Mouse (Mus musculus): ENCODE measurements around the gene Tmem246. TPM values are rescaled to one million over a fixed set of nuclear protein-coding genes. Genes with fewer than 3 reads are reported as not detected.

Gene Tmem246
- polyA plus RNA-seq, 1 experiment from 2014 or later = 17.4 TPM

DNA sequence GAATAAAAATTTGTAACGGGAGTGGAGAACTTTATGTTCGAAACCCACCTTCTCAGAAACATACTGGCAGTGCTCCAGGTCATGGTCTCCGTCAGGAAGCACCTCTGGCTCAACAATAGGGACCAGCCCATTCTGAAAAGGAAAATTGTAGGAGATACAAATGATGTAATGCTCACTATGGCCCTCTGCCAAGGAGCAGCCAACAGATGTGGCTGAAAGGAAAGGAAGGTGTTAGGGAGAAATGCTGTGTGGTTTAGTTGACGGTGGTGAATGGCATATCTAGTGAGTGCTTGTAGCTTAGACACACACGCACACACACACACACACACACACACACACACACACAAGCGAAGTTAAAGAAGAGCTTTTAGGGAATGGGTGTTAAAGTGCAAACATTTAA lies 58.0 kb downstream of the Tmem246 start:
- H3K9ac ChIP-seq (ENCODE audit: low read depth, low read length) = no peak overlapping the region
- no peaks in the 10 kb centered on the region for H3K9me3 ChIP-seq (ENCODE audit: control insufficient read depth, low read length)
- 67% methylated on average over 6 of the region's 6 CpGs for whole genome bisulfite sequencing
- DNase-seq (ENCODE audit: low spot score) (no peak), ATAC-seq (replicated peaks; ENCODE audit: low FRiP score) (no peak)
- no peak overlapping the region for H3K27ac ChIP-seq (ENCODE audit: low read depth, low read length)
- no peak overlapping the region for H3K4me2 ChIP-seq
- H3K36me3 ChIP-seq (ENCODE audit: control insufficient read depth, insufficient read depth, low read length) = no peaks in the 10 kb centered on the region
- no peaks in the 10 kb centered on the region for H3K27me3 ChIP-seq (replicated peaks; ENCODE audit: control insufficient read depth, insufficient read depth, low read length)
- no peak overlapping the region for H3K4me3 ChIP-seq (ENCODE audit: low read depth, low read length)
- H3K4me1 ChIP-seq (replicated peaks; ENCODE audit: control insufficient read depth, insufficient read depth, low read length) = no peaks in the 10 kb centered on the region

DNA sequence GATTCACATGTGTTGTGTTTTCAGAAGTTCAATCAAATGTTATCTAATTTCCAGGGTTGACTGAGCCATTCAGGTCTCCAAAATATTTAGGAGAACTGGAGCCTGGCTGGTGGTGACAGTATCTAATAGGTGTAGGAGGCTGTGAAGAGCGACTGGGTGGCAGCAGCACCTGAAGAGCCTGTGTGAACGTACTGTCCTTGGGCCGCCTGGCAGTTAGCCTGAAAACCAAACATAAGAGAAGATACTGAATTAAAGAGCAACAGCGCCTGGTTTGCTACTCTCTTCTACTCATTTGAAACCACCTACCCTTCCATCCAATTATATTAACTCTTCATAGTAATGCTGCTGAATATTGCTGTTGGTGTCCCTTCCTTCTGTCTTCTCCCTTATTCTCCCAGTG lies 61.0 kb downstream of the Tmem246 start:
- no peak for ATAC-seq (replicated peaks; ENCODE audit: low FRiP score)
- 86% methylated on average over 4 of the region's 4 CpGs for WGBS

DNA sequence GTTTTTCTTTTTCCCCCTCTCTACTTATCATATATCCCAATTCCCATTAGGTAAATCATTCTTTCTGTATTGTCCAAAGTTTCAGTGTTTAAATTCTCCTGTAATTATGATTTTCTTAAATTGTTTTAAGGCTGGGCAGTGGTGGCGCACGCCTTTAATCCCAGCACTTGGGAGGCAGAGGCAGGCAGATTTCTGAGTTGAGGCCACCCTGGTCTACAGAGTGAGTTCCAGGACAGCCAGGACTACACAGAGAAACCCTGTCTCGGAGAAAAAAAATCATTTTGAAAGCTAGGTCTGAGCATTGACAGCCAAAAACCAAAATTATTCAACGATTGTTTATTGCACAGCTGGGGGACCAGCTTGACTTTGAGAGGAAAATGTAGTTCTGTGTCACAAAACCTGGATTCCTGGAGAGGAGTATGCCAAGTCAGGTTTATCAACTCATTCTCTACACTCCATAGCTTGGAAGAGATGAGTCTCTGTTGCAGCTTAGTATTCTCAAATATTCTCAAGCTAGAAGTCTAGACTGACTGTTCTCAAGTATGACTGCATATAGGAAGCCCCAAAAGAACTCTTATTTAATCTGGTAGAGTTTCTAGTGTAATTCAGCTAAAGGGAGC lies 61.9 kb downstream of the Tmem246 start:
- Histone ChIP-seq H3K4me2 (no peak overlapping the region), H3K36me3 (ENCODE audit: control insufficient read depth, insufficient read depth, low read length) (no peaks in the 10 kb centered on the region; the same call in 1 of the 2 replicates), H3K9ac (ENCODE audit: low read depth, low read length) (no peak overlapping the region), H3K9me3 (ENCODE audit: control insufficient read depth, low read length) (no peaks in the 10 kb centered on the region), H3K27me3 (replicated peaks; ENCODE audit: control insufficient read depth, insufficient read depth, low read length) (no peaks in the 10 kb centered on the region), H3K4me3 (ENCODE audit: low read depth, low read length) (no peak overlapping the region), H3K4me1 (replicated peaks; ENCODE audit: control insufficient read depth, insufficient read depth, low read length) (no peaks in the 10 kb centered on the region), H3K27ac (ENCODE audit: low read depth, low read length) (no peak overlapping the region)
- ATAC-seq (replicated peaks; ENCODE audit: low FRiP score) = no peak
- DNase-seq (ENCODE audit: low spot score) = no peak
- 82% methylated on average over 4 of the region's 4 CpGs for WGBS

More for the DNA sequence above, 61.0 kb downstream of the Tmem246 start:
- Histone ChIP-seq H3K4me3 (ENCODE audit: low read depth, low read length) (no peak overlapping the region), H3K27ac (ENCODE audit: low read depth, low read length) (no peak overlapping the region), H3K9me3 (ENCODE audit: control insufficient read depth, low read length) (no peaks in the 10 kb centered on the region), H3K9ac (ENCODE audit: low read depth, low read length) (no peak overlapping the region), H3K27me3 (replicated peaks; ENCODE audit: control insufficient read depth, insufficient read depth, low read length) (no peaks in the 10 kb centered on the region), H3K36me3 (ENCODE audit: control insufficient read depth, insufficient read depth, low read length) (no peaks in the 10 kb centered on the region), H3K4me2 (no peak overlapping the region), H3K4me1 (replicated peaks; ENCODE audit: control insufficient read depth, insufficient read depth, low read length) (no peaks in the 10 kb centered on the region)
- DNase-seq (ENCODE audit: low spot score) = no peak

DNA sequence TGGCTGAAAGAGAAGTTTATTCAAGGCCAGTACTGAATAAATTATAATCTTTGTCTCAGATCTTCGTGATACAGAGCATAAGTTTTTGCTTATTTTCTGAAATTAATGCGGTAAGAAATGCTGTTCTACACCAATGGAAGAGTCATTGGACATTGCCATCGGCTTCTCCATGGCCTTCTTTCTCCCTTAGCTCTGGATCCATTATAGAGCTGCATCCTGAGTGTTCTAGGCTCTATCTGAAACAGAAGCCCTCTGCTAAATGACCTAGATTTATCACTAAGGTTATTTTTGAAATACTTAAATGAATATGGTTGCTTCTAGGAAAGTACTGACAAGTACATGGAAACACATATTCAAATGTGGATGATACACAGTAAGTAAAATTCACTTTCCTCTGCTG lies 62.6 kb downstream of the Tmem246 start:
- Histone ChIP-seq H3K27me3 (replicated peaks; ENCODE audit: control insufficient read depth, insufficient read depth, low read length) (no peaks in the 10 kb centered on the region), H3K4me3 (ENCODE audit: low read depth, low read length) (no peak overlapping the region), H3K9ac (ENCODE audit: low read depth, low read length) (no peak overlapping the region), H3K36me3 (ENCODE audit: control insufficient read depth, insufficient read depth, low read length) (peaks cover 7% of the 10 kb centered on the region), H3K4me2 (no peak overlapping the region), H3K4me1 (replicated peaks; ENCODE audit: control insufficient read depth, insufficient read depth, low read length) (no peaks in the 10 kb centered on the region), H3K9me3 (ENCODE audit: control insufficient read depth, low read length) (peaks cover 5% of the 10 kb centered on the region), H3K27ac (ENCODE audit: low read depth, low read length) (no peak overlapping the region)
- WGBS = 80% methylated on average over 3 of the region's 3 CpGs
- no peak for DNase-seq (ENCODE audit: low spot score)
- no peak for ATAC-seq (replicated peaks; ENCODE audit: low FRiP score)

Other genes starting within 250 kb of the Tmem246 start
- 0.44 TPM in 1 of 2 replicates, not detected in the other for gene Acnat2, start 189.7 kb downstream of the Tmem246 start, polyA plus RNA-seq (2014; fragmentation: Nextera tagmentation; extraction: Ambion mirVana)
- not detected in 2 replicates for gene Acnat1, start 124.0 kb downstream of the Tmem246 start, polyA plus RNA-seq (2014; fragmentation: Nextera tagmentation; extraction: Ambion mirVana)
- 0.25 TPM in 1 of 2 replicates, not detected in the other for gene Baat, start 91.3 kb downstream of the Tmem246 start, polyA plus RNA-seq (2014; fragmentation: Nextera tagmentation; extraction: Ambion mirVana)
- 89.4 and 106 TPM in 2 replicates for gene Mrpl50, start 76.8 kb downstream of the Tmem246 start, polyA plus RNA-seq (2014; fragmentation: Nextera tagmentation; extraction: Ambion mirVana)
- gene Zfp189, start 76.7 kb downstream of the Tmem246 start, polyA plus RNA-seq (2014; fragmentation: Nextera tagmentation; extraction: Ambion mirVana) = 7.4 and 9.2 TPM in 2 replicates
- gene Aldob, start 48.3 kb downstream of the Tmem246 start, polyA plus RNA-seq (2014; fragmentation: Nextera tagmentation; extraction: Ambion mirVana) = 22.8 and 23.8 TPM in 2 replicates
- gene Rnf20, start 34.1 kb upstream of the Tmem246 start, polyA plus RNA-seq (2014; fragmentation: Nextera tagmentation; extraction: Ambion mirVana) = 39.0 and 43.1 TPM in 2 replicates
- gene Ppp3r2, start 84.1 kb upstream of the Tmem246 start, polyA plus RNA-seq (2014; fragmentation: Nextera tagmentation; extraction: Ambion mirVana) = 0.11 TPM in 1 of 2 replicates, not detected in the other
- gene Grin3a, start 247.9 kb upstream of the Tmem246 start, polyA plus RNA-seq (2014; fragmentation: Nextera tagmentation; extraction: Ambion mirVana) = 0.22 and 0.29 TPM in 2 replicates

Measured in liver, embryonic 11.5 days (tissue).